Mouse (Mus musculus): ENCODE data around the gene Kdm5c. TPM values are rescaled to one million over a fixed set of nuclear protein-coding genes. Genes with fewer than 3 reads are reported as not detected.
A peak's percentile ranks its signal among the peaks of the same experiment; 100 is the strongest.

Gene Kdm5c
- polyA plus RNA-seq, 1 experiment: 32.0 TPM

DNA sequence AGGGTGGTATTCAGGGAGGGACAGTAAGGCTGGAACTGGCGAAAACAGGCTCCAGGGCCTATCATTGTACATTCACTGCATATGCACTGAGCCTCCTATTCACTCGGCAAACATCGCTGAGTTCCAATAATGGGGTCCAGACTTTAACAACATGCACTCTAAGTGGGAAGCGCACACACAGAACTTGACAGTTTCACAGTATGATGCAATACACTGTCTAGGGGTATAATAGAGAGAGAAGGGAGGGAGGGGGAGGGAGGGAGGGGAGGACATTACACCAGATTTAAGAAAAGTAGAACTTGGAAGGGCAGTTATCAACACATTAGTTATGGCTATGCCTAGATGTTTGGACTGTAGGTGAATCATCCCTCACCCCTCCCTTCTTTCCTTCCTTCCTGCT lies 29.6 kb upstream of the Kdm5c start:
- DNase-seq: no peak
- TF ChIP-seq POLR2A (IDR thresholded peaks at IDR 0.05; ENCODE audit: borderline replicate concordance, insufficient read depth, low read length) (no peak), CTCF (IDR thresholded peaks at IDR 0.05; ENCODE audit: borderline replicate concordance, insufficient read depth, low read depth, low read length) (no peak)
- Histone ChIP-seq H3K4me3 (replicated peaks; ENCODE audit: insufficient read depth, low read depth, low read length) (no peak overlapping the region), H3K4me1 (ENCODE audit: control insufficient read depth, insufficient read depth, low read length) (peaks cover 6% of the 10 kb centered on the region), H3K27me3 (ENCODE audit: control insufficient read depth, insufficient read depth, low read length) (no peaks in the 10 kb centered on the region), H3K27ac (ENCODE audit: insufficient read depth, low read length) (0 out of 2 replicates have a peak overlapping the region, but pooled peaks have one; percentile 36)
- WGBS: 61% methylated on average over 4 of the region's 4 CpGs

DNA sequence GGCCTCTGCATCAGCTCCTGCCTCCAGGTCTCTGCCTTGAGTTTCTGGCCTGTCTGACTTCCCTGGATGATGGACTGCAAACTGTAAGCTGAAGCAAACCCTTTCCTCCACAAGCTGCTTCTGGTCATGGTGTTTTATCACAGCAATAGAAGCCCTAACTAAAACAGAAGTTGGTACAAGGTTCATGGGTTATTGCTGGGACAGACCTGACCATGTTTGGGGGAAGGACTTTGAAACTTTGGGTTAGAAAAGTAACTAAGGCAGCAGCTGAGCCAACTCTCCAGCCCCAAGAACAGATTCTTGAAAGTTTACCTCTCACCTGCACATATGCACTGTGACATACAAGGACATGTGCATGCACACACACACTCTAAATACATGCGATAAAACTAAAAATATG lies 27.3 kb upstream of the Kdm5c start:
- Histone ChIP-seq H3K27ac (ENCODE audit: insufficient read depth, low read length) (no peak overlapping the region), H3K4me3 (replicated peaks; ENCODE audit: insufficient read depth, low read depth, low read length) (no peak overlapping the region), H3K4me1 (ENCODE audit: control insufficient read depth, insufficient read depth, low read length) (peaks cover 3% of the 10 kb centered on the region), H3K27me3 (ENCODE audit: control insufficient read depth, insufficient read depth, low read length) (no peaks in the 10 kb centered on the region)
- no peak for DNase-seq
- 100% methylated on average over 1 of the region's 1 CpGs for WGBS
- TF ChIP-seq POLR2A (IDR thresholded peaks at IDR 0.05; ENCODE audit: borderline replicate concordance, insufficient read depth, low read length) (no peak), CTCF (IDR thresholded peaks at IDR 0.05; ENCODE audit: borderline replicate concordance, insufficient read depth, low read depth, low read length) (no peak)

- WGBS: 97% methylated on average over 1 of the region's 1 CpGs
- DNase-seq: no peak
- Histone ChIP-seq H3K4me3 (replicated peaks; ENCODE audit: insufficient read depth, low read depth, low read length) (no peak overlapping the region), H3K27me3 (ENCODE audit: control insufficient read depth, insufficient read depth, low read length) (no peaks in the 10 kb centered on the region), H3K4me1 (ENCODE audit: control insufficient read depth, insufficient read depth, low read length) (no peaks in the 10 kb centered on the region), H3K27ac (ENCODE audit: insufficient read depth, low read length) (no peak overlapping the region)
- TF ChIP-seq POLR2A (IDR thresholded peaks at IDR 0.05; ENCODE audit: borderline replicate concordance, insufficient read depth, low read length) (no peak), CTCF (IDR thresholded peaks at IDR 0.05; ENCODE audit: borderline replicate concordance, insufficient read depth, low read depth, low read length) (no peak)
Measured at GRCm38 (mm10) chrX:152214703-152215102, 18.1 kb upstream of the Kdm5c start.

- 92% methylated on average over 2 of the region's 2 CpGs for WGBS
- H3K4me3 ChIP-seq (replicated peaks; ENCODE audit: insufficient read depth, low read depth, low read length): no peak overlapping the region
- H3K27me3 ChIP-seq (ENCODE audit: control insufficient read depth, insufficient read depth, low read length): no peaks in the 10 kb centered on the region
- no peak for TF ChIP-seq POLR2A (IDR thresholded peaks at IDR 0.05; ENCODE audit: borderline replicate concordance, insufficient read depth, low read length)
- TF ChIP-seq CTCF (IDR thresholded peaks at IDR 0.05; ENCODE audit: borderline replicate concordance, insufficient read depth, low read depth, low read length): no peak
- no peak overlapping the region for H3K27ac ChIP-seq (ENCODE audit: insufficient read depth, low read length)
- peaks cover 12% of the 10 kb centered on the region for H3K4me1 ChIP-seq (ENCODE audit: control insufficient read depth, insufficient read depth, low read length)
- no peak for DNase-seq
Measured at GRCm38 (mm10) chrX:152218529-152218928, 14.3 kb upstream of the Kdm5c start.

DNA sequence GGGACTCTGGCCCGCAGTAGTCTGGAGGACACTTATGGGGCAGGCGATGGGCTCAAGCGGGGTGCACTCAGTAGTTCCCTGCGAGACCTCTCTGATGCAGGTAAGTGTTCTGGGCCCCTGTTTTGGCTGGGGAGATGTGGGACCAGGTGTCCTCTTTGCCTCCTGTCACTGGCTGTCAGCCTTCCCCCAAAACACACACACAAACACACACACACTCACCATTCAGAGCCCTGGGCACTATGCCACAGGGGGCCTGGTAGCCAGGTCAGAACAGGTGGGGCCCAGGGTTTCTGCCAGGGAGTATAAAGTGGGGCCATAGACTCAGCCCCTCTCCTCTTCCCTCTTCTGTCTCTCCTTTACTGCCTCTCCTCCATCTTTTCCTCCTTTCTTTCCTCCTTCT lies 11.1 kb upstream of the Kdm5c start:
- peak; percentile 25 to 61 for DNase-seq
- H3K27ac ChIP-seq (ENCODE audit: insufficient read depth, low read length): peak overlapping the region; percentile 24; the same call in 1 of the 2 replicates
- TF ChIP-seq POLR2A (IDR thresholded peaks at IDR 0.05; ENCODE audit: borderline replicate concordance, insufficient read depth, low read length) (no peak), CTCF (IDR thresholded peaks at IDR 0.05; ENCODE audit: borderline replicate concordance, insufficient read depth, low read depth, low read length) (no peak)
- no peaks in the 10 kb centered on the region for H3K27me3 ChIP-seq (ENCODE audit: control insufficient read depth, insufficient read depth, low read length)
- 29% methylated on average over 4 of the region's 4 CpGs for WGBS
- H3K4me1 ChIP-seq (ENCODE audit: control insufficient read depth, insufficient read depth, low read length): peaks cover 12% of the 10 kb centered on the region
- H3K4me3 ChIP-seq (replicated peaks; ENCODE audit: insufficient read depth, low read depth, low read length): no peak overlapping the region

DNA sequence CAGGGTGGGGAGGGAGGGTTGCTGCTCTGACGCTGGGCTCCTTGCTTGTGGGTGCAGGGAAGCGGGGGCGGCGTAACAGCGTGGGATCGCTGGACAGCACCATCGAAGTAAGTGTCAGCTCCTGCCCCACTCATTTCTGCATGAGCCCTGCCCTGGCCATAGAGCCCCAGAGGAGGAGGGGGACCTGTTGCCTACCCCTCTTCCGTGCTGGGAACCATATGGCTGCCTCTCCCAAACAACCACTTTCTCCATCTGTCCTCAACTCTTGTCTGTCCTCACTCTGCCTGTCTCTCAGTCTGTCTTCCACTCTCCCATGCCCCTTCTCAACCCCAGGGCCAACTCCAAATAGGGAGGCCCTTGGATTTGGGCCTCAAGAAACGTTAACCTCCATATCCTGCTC lies 10.6 kb upstream of the Kdm5c start:
- Histone ChIP-seq H3K27me3 (ENCODE audit: control insufficient read depth, insufficient read depth, low read length) (no peaks in the 10 kb centered on the region), H3K27ac (ENCODE audit: insufficient read depth, low read length) (peak overlapping the region; percentile 24; the same call in 1 of the 2 replicates), H3K4me3 (replicated peaks; ENCODE audit: insufficient read depth, low read depth, low read length) (no peak overlapping the region), H3K4me1 (ENCODE audit: control insufficient read depth, insufficient read depth, low read length) (peaks cover 12% of the 10 kb centered on the region)
- TF ChIP-seq POLR2A (IDR thresholded peaks at IDR 0.05; ENCODE audit: borderline replicate concordance, insufficient read depth, low read length) (no peak), CTCF (IDR thresholded peaks at IDR 0.05; ENCODE audit: borderline replicate concordance, insufficient read depth, low read depth, low read length) (no peak)
- peak; percentile 58 to 60 for DNase-seq
- 15% methylated on average over 9 of the region's 9 CpGs for WGBS

DNA sequence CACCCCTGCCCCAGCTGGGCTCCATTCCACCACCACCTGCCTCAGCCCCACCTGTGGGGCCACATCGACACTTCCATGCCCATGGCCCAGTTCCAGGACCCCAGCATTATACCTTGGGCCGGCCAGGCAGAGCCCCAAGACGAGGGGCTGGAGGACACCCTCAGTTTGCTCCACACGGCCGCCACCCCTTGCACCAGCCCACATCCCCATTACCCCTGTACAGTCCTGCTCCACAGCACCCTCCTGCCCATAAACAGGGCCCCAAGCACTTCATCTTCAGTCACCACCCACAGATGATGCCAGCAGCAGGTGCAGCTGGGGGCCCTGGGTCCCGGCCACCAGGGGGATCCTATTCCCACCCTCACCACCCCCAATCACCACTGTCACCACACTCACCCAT lies 9.5 kb upstream of the Kdm5c start:
- H3K4me3 ChIP-seq (replicated peaks; ENCODE audit: insufficient read depth, low read depth, low read length): no peak overlapping the region
- no peak for TF ChIP-seq POLR2A (IDR thresholded peaks at IDR 0.05; ENCODE audit: borderline replicate concordance, insufficient read depth, low read length)
- whole genome bisulfite sequencing: 67% methylated on average over 6 of the region's 6 CpGs
- H3K27ac ChIP-seq (ENCODE audit: insufficient read depth, low read length): no peak overlapping the region
- H3K4me1 ChIP-seq (ENCODE audit: control insufficient read depth, insufficient read depth, low read length): peaks cover 12% of the 10 kb centered on the region
- DNase-seq: peak in 1 of 2 experiments; percentile 24
- H3K27me3 ChIP-seq (ENCODE audit: control insufficient read depth, insufficient read depth, low read length): no peaks in the 10 kb centered on the region

DNA sequence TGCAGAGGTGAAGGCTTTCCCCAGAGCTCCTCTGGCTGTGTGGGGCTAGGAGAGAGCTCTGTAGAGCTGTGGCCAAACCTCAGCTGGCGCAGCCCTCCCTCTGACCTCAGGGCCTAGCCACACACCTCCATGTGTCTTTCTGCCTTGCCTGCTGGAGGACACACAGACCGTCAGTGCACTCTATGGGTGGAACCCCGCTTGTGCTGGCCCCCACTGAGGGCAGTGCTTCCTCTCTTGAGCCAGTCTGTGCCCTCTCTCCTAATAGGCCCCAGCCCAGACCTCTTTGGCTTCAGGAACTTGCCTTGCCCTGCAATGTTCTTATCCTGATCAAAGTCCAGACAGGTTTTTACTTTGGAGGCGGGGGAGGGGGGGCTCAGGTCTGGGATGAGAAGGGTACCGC lies 8.5 kb upstream of the Kdm5c start:
- H3K4me3 ChIP-seq (replicated peaks; ENCODE audit: insufficient read depth, low read depth, low read length): no peak overlapping the region
- DNase-seq: no peak
- WGBS: 72% methylated on average over 5 of the region's 5 CpGs

More for the DNA sequence above, 8.5 kb upstream of the Kdm5c start:
- no peaks in the 10 kb centered on the region for H3K27me3 ChIP-seq (ENCODE audit: control insufficient read depth, insufficient read depth, low read length)
- H3K27ac ChIP-seq (ENCODE audit: insufficient read depth, low read length): no peak overlapping the region
- peaks cover 12% of the 10 kb centered on the region for H3K4me1 ChIP-seq (ENCODE audit: control insufficient read depth, insufficient read depth, low read length)
- no peak for TF ChIP-seq CTCF (IDR thresholded peaks at IDR 0.05; ENCODE audit: borderline replicate concordance, insufficient read depth, low read depth, low read length)
- no peak for TF ChIP-seq POLR2A (IDR thresholded peaks at IDR 0.05; ENCODE audit: borderline replicate concordance, insufficient read depth, low read length)

Data from cerebellum, adult 2 months (tissue).